Mouse (Mus musculus) thymus, adult 2 months (tissue): ENCODE data around the gene Vps13c.

Experiments used
- CTCF ChIP-seq: fragments of 200-500 bp; IDR thresholded peaks from 2 replicates; pipeline ENCODE4 v1.5.1; 2012; ENCODE audit warnings: mild to moderate bottlenecking, control low read depth, low read length, moderate library complexity, borderline replicate concordance; ENCODE audit not compliant: control insufficient read depth, poor library complexity, insufficient read depth; ENCODE audit errors: extremely low read depth
- POLR2A ChIP-seq: fragments of 200-500 bp; IDR thresholded peaks from 2 replicates; pipeline ENCODE4 v1.6.1; 2012; ENCODE audit warnings: mild to moderate bottlenecking, low read length, control low read depth, moderate library complexity; ENCODE audit not compliant: control insufficient read depth, poor library complexity, insufficient read depth; ENCODE audit errors: extremely low read depth

DNA sequence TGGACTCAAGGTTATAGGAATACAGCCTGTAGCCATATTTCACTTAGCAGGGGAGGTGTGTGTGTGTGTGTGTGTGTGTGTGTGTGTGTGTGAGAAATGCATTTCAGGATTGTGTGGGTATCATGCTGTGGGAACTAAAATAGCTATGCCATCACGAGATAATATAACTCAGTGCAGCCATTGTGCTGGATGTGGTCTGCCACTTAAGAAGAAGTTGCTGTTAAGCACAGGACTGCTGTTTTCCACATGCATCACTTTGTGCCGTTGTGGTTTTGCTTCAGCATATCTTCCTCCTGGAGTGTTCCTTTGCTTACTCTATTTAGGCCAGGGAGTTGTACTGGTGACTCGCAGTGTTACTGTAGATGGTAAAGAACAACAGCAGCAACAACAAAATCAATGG lies 43.9 kb downstream of the Vps13c start:
- TF ChIP-seq CTCF: no peak
- TF ChIP-seq POLR2A: no peak
